Mouse (Mus musculus): ENCODE data around the gene Baiap3.

The Baiap3 gene

DNA sequence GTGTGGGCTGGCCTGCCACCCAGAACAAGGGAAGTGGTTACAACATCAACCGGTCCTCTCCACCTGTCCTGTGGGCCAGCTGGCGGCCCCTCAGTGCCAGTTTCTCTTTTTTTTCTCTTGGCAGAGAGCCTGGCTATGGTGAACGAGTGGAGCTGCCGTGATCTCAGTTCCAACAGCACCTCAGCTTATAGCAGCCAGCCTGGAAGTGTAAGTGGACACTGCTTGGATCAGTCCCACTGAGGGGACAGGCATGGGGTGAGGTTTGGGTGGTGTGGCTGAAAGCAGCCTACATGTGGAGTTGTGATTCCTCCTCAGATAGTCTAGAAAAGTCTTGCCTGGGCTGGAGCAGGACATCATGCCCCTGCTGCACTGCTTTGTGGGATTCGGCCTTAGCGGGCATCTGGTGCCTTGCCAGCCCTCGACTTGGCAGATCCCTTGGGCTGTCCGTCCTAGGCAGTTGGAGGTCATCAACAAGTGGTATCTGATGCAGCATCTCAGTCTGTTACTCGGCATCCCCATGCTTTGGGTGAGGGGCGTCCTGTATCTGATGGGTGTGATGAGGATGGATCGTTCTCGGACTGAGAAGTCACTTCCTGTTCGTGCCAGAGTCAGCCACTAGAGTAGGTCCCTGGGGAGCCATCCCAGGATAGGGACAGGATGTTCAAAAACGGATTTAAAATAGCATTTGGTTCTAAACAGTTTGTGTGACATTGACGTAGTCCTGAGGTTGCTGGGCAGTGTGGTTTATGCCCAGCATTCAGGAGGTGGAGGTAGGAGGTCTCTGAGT, 45.3 kb downstream of the Baiap3 start:
- CTCF ChIA-PET: no interaction called here

DNA sequence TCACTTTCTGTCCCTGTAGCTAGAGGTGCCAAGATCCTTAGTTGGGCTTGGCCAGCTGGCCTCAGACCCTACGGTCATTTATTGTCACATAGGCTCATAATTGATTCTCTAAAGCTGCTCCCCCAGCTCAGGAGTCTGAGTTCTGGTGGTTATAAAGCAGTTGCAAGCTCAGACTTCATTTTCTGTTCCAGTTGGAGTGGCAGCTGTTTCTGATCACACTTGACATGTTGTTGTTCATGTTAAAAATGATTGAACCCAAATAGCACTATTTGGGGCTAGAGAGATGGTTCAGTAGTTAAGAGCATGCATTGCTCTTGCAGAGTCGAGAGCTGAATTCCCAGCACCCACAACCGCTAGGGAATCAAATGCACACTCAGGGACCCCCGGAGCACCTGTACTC, 46.2 kb downstream of the Baiap3 start:
- CTCF ChIA-PET: no interaction called here

DNA sequence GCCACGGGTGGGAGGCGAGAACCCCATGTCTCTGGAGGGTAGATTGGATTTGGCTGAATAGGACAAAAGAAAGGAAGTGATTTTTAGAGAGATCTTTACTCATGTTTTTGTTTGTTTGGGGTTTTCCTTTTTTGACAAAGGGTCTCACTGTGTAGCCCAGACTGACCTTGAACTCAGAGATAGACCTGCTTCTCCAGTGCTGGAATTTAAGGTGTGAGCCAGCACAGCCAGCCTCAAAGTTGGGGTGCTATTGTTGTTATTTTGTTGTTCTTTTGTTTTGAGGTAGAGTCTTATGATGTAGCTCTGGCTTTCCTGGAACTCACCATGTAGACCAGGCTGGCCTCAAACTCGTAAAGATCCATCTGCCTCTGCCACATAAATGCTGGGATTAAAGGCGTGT, 53.8 kb downstream of the Baiap3 start:
- CTCF ChIA-PET: no interaction called here

Measured in spleen, embryonic (tissue).